Mouse (Mus musculus) spleen, adult 18-20 months (tissue): ENCODE data around the gene Timm50.
A peak's percentile ranks its signal among the peaks of the same experiment; 100 is the strongest.

Experiments used
- DNase-seq, 2 experiments: peaks; one replicate each; pipeline ENCODE4 v3.0.0; 2022; ENCODE audit warnings: mixed read lengths in 2 of 2

Gene Timm50

DNA sequence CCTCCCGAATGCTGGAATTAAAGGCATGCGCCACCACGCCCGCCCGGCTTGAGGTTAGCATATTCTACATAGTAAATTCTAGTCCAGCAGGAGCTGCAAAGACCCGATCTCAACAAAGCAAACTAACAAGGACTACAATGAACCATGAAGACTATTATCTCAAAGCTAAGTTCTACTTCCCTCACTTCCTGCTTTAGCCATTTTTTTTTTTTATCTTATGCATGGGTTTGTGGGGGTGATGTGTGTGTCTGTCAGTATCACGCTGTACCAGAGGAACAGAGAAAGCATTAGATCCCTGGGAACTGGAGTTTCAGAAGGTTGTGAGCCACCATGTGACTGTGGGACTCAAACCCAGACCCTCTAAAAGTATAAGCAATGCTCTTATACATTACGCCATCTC lies 13.4 kb upstream of the Timm50 start:
- no peak for DNase-seq

GRCm38 (mm10) chr7:28321974-28322720 lies 10.3 kb upstream of the Timm50 start:
- DNase-seq = no peak

GRCm38 (mm10) chr7:28318714-28319113 lies 6.8 kb upstream of the Timm50 start:
- DNase-seq = no peak

DNA sequence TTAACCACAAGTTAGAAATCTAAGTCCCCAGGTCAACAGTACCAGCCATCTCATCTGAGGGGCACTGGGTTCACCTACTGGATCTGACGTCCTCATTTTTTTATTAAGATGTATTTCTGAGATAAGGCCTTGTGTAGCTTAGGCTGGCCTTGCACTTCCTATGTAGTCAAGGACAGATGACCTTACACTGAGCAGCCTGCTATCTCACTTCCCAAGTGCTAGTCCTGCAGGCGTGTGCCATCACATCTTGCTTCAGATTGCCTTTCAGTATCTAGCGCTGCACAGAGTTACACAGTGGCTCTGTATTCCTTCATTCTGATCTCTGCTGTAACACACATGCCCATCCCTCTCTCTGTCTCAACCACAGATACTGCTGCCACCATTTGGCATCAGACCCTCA lies 6.2 kb upstream of the Timm50 start:
- DNase-seq = no peak

DNA sequence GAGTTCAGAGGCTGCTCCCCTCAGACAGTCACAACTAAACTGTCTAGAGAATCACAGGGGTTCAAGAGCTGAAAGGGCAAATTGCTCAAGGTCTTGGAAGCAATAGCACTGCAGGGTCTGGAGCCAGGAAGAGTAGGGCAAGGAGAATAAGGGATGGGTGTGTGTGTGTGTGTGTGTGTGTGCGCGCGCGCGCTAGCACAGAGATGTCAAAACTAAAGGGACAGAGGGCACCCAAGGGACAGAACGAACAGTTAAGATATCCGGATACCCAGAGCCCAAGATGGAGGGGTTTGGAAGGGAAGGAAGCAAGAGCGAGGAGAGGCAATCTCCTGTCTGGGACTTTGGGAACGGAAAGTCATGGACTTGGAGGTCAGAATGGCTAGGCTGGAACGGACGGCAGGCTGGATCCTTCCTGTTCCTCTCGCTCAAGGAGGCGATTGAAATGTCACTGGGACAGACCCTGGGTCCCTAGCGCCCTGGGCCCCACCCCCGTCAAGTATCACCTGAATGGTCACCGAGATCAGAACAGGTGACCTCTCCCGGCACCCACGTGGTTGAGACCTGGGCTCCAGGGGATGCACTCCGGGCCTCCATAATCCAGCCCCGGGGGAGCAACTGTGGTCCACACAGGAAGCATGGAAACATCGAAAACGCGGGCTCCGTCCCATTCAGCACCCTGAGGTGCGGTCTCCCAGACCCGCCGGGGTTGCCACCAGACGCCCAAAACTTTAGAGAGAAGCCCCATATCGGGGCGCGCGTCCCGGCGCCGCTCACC lies 534 bp downstream of the Timm50 start:
- DNase-seq = no peak

DNA sequence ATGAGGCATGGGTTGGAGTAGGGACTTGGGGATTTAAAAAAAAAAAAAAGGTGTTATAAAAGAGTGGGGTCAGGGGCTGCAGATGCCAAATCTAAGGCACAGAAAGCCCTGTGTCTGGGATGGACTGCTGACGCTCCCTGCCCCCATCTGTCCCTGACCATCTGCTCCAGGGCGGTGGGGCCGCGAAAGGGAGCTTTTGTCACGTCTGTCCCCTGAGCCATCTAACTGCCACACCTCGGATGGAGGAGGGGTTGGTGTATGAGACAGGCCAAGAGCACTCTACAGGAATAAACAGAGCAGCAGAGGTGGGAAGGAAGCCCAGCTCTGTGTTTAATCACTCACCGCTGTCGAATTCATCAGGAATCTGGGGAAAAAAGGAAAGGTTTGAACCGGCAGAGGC lies 2.1 kb downstream of the Timm50 start:
- DNase-seq = no peak

DNA sequence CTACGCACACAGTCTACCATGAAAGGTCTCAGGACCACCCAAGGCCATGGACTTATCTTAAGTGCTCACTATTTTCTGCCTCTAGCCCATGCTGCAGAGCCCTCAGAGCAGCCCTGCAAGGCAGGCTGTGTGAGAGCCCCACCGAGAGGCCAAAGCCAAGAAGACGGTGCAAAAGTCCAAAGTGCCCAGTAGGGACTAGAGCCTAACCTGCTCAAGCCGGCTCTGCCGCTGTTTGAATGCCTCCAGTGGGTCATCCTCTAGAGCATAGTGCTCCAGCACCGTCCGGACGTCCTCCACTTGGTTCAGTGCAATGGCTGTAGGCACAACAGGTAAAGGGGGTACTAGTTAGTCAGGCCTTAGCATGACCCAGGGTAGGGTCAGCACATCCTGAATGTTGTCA lies 5.7 kb downstream of the Timm50 start:
- no peak for DNase-seq

DNA sequence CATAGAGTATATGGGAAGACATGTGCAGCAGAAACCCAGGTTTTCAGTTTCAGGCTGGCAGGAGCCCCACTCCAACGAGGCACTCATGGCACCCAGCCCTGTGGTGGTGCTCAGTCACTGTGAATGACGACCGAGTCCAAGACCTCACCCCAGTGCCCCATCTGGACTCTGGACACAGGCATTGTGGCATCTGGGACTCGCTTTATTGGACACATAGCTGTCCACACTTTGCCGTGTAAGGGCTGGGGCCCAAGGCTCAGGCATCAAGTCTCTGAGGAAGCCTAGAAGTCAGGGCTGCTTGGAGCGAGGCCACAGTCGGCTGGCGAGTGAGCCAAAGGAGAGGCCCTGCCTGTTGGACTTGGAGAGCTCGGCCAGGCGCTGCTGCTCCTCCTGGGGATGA lies 6.2 kb downstream of the Timm50 start:
- DNase-seq = no peak

DNA sequence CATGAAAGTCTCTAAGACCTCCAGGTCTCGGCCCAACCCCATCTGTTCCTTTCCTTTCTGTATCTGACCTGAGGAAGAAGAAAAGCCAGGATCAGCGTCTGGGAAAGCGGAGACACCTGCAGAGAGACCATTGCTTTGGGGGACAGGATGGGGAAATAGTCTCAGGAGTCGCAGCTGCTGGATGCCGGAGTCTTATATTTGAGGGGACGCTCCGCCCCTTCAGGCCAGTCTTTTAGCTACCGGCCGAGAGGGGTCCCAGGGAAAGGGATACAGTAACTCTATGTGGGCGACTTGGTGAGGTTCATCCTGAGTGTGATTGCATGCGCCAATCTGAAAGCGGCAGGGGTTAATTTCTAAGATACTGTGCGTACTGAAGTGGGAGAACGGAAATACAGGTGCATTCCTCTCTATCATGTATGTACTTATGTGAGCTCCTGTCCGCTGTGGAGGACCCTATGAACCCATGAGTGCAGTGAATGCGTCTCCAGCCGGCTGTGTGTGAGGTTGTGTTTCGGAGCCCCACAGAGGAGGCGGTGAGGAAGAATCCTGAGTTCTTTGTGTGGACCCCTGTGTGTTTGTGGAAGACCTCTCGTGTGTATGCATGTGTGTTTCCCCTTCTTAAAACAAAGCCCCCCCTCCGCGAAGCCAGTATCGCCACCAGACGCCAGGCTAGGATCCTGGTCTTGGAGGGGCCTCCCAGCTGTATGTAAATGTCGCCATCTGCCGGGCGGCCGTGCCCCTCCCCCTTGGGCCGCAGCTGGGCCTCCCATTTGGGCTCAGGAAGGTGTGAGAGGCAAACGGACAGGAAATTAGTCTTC lies 10.0 kb downstream of the Timm50 start, which contains the start of gene Dll3:
Gene Dll3 (minus strand): TSS at position 623 of the 818 bp plus-strand sequence.
- peak; percentile 34 to 58 for DNase-seq

GRCm38 (mm10) chr7:28298837-28299625 lies 12.8 kb downstream of the Timm50 start:
- no peak for DNase-seq

- DNase-seq = no peak
These were observed 17.4 kb downstream of the Timm50 start for GRCm38 (mm10) chr7:28294481-28294880.

DNA sequence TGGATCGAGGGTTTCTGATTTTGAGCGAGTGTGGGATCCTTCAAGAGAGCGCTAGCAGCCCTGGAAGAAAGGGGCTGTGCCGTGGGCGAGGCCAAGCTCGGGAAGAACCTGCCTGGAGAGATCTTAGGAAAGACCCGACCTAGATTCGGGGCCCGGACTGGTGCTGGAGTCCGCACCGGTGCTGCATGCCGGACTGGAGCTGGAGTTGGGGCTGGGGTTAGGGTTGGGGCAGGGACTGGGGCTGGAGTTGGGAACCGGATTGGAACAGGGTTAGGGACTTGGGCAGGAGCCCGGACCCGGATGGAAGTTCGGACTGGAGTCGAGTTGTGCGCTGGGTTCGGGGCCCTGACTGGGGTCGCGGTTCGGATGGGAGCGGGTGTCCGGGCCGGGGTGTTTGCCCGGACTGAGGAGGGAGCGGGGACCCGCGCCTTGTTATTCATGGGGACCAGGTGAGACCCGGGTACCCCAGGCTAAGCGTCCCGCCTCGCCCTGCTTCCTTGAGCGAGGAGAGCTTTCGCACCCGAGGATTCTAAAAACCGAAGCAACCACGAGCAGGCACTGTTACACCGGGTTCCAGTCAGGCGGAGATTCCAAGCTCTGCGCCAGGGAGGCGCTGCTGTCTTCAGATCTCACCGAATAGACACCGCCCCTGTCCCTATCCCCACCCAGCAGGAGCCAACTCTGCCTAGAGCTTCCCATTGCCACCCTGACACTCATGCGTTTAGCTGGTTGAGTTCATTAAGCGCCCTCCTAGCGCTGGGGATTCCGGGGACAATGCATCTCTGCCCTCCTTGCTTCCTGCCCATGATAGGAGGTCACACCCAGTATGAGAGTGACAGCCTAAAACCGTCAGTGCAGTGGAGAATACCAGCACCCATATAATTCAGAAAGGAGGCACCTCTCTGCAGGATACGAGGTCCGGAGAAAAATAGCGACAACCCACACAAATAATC lies 21.0 kb downstream of the Timm50 start, which contains the start of gene Selenov:
Gene Selenov (minus strand): TSS at position 549 of the 953 bp plus-strand sequence.
- DNase-seq = no peak

DNA sequence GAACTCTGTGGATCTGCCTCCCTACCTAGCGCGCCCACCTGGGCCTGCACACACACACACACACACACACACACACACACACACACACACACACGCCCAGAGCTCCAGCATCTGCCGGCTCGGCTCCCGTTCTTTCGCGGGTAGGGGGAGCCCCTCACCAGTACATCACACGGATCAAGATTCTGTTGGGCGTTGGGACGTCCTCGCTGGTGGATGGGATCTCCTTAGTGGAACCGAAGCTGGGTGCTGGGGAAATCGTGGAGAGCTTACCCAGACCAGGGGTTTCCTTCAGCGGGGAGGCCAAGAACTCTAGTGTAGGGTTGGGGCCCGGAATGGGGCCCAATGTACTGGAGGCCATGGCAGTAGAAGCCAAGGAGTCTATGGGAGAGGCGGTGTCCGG lies 21.7 kb downstream of the Timm50 start:
- DNase-seq = no peak

- no peak for DNase-seq
These were observed 31.2 kb downstream of the Timm50 start for GRCm38 (mm10) chr7:28280630-28281029.

DNA sequence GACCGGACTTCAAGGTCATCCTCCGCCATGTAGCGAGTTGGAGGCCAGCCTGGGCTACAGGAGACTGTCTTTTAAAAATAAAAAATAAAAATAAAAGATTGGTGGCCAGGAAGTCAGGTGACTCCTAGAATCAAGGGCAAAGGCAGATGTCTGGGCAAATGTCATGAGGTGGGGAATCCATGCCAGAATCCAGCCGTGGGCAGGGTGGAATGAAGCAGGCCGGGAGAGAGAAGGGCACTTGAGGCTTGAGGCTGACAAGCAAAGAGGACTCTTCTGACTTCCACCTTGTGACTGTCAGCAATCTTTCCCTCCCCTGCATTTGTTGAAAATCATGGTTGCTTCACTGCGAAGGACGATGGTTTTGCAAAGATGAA lies 33.6 kb downstream of the Timm50 start:
- no peak for DNase-seq

DNA sequence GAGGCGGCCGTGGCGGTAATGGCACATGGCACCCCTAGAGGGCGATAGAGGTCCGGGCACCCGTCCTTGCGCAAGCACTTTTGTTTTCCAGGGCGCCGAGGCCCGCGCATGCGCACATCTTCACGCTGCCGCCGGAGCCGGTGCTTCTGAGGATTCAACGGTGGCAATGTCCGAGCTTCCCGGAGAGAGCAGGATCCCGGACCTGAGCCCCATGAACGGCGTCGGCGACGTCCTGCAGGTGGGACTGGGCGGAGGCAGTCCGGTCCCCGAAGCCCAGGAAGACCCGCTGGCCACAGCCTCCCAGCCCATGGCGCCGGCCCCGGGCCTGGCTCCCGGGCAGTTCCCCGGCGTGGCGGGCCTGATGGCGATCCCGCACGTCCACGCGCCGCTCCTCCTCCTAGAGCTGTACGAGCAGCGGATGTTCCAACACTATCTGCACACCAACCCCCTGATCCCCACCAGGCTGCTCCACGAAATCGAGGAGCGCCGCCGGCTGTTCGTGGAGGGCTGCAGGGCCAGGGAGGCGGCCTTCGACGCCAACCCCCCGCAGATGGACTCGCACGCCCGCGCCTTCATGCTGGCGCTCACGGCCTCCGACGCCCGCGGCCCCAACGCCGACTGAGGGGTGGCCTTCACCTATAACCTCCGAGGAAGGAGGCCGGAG lies 34.1 kb downstream of the Timm50 start, which contains the start of gene Eid2b:
Gene Eid2b (plus strand): TSS at position 125 of the 664 bp plus-strand sequence.
- peak; percentile 88 to 96 for DNase-seq

GRCm38 (mm10) chr7:28277237-28277614 lies 34.6 kb downstream of the Timm50 start:
- DNase-seq = no peak

DNA sequence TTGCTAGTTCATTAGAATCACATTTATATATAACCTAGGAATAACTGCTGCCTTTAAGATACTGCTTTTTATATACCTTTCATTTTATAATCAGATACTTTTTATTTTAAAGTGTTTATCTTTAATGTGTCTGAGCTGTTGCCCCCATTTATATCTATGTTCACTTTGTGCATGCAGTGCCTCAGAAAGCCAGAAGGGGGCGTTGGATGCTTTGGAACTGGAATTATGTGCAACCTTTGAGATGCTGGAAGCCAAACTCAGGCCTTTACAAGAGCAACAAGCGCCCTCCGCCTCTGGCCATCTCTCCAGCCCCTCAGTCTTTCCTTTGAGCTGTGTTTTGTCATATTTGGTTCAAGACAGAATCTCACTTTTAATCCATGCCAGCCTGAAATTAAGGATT lies 40.1 kb downstream of the Timm50 start:
- DNase-seq = no peak

DNA sequence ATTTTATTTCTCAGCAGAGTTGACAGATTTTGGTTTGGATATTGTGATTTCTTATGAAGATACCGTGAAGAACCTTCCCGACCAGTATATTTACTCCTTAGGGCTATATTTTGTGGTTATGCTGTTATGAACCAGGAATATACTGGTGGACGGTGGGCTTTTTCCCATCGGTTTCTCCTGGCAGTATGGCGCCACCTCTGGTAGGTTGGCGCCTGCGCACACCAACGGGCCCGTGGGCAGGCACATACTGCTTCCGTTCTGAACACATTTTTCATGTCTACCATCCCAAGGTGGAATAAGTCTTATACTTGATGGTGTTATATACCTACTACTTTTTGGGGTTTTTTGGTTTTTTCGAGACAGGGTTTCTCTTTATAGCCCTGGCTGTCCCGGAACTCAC lies 42.5 kb downstream of the Timm50 start:
- DNase-seq = no peak

DNA sequence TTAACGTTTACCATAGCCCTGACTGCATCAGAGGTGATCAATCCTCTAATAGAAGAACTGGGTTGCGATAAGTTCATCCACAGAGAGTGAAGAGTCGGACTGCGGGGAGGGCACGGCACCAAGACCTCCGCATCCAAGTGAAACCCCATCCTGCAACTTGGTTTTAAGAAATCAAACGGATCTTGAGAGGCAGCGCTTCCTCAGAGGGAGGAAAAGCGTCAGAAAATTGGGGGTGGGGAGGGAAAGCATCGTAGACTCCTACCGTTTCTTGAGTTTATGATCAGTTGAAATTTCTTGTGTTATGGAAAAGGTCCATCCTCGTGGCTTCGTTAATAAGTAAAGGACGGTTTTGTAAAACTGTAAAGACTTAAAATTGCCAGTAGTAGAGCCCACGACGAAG lies 43.3 kb downstream of the Timm50 start:
- DNase-seq = no peak
